Mouse (Mus musculus) splenic B cell, adult 2 months (primary cell): Measurements from ENCODE around the gene Prrt1.

Experiments used
- DNase-seq: peaks from one replicate; pipeline ENCODE4 v3.0.0-alpha.2; 2011; ENCODE audit warnings: low read depth, low spot score
- H3K27me3 ChIP-seq: 2 replicates; pipeline ENCODE4 v1.6.1; 2012; ENCODE audit warnings: mild to moderate bottlenecking, low read length, moderate library complexity, mixed read lengths; ENCODE audit not compliant: control insufficient read depth, poor library complexity, insufficient read depth, severe bottlenecking
- H3K36me3 ChIP-seq: 2 replicates; pipeline ENCODE4 v1.6.1; 2012; ENCODE audit warnings: mild to moderate bottlenecking, low read length, moderate library complexity, mixed read lengths; ENCODE audit not compliant: control insufficient read depth, poor library complexity, insufficient read depth, severe bottlenecking

Prrt1 gene

GRCm38 (mm10) chr17:34656666-34657065 lies 27.3 kb downstream of the Prrt1 start:
- Histone ChIP-seq H3K36me3 (peaks cover 6% of the 10 kb centered on the region), H3K27me3 (peaks cover 3% of the 10 kb centered on the region; the same call in 1 of the 2 replicates)
- DNase-seq: no peak

- Histone ChIP-seq H3K27me3 (peaks cover 4% of the 10 kb centered on the region; the same call in 1 of the 2 replicates), H3K36me3 (peaks cover 6% of the 10 kb centered on the region; the same call in 1 of the 2 replicates)
- no peak for DNase-seq
These were observed 27.9 kb downstream of the Prrt1 start for GRCm38 (mm10) chr17:34657271-34657670.

- Histone ChIP-seq H3K27me3 (peaks cover 4% of the 10 kb centered on the region; the same call in 1 of the 2 replicates), H3K36me3 (0 out of 2 replicates have a peak, but pooled peaks cover 2% of the 10 kb centered on the region)
- DNase-seq: no peak
These were observed 28.8 kb downstream of the Prrt1 start for GRCm38 (mm10) chr17:34658145-34658544.

- H3K36me3 ChIP-seq: 0 out of 2 replicates have a peak, but pooled peaks cover 2% of the 10 kb centered on the region
- H3K27me3 ChIP-seq: peaks cover 4% of the 10 kb centered on the region; the same call in 1 of the 2 replicates
- DNase-seq: no peak
These were observed 29.3 kb downstream of the Prrt1 start for GRCm38 (mm10) chr17:34658591-34658990.

- peak; percentile 45 for DNase-seq
- H3K36me3 ChIP-seq: 0 out of 2 replicates have a peak, but pooled peaks cover under 1% of the 10 kb centered on the region
- H3K27me3 ChIP-seq: peaks cover 4% of the 10 kb centered on the region; the same call in 1 of the 2 replicates
These were observed 30.0 kb downstream of the Prrt1 start for GRCm38 (mm10) chr17:34659181-34659896.

- H3K27me3 ChIP-seq: peaks cover 6% of the 10 kb centered on the region; the same call in 1 of the 2 replicates
- no peak for DNase-seq
- no peaks in the 10 kb centered on the region for H3K36me3 ChIP-seq
These were observed 30.5 kb downstream of the Prrt1 start for GRCm38 (mm10) chr17:34659897-34660214.

- Histone ChIP-seq H3K36me3 (no peaks in the 10 kb centered on the region), H3K27me3 (peaks cover 6% of the 10 kb centered on the region; the same call in 1 of the 2 replicates)
- no peak for DNase-seq
These were observed 31.0 kb downstream of the Prrt1 start for GRCm38 (mm10) chr17:34660259-34660820.

- no peak for DNase-seq
- Histone ChIP-seq H3K27me3 (peaks cover 6% of the 10 kb centered on the region; the same call in 1 of the 2 replicates), H3K36me3 (no peaks in the 10 kb centered on the region)
These were observed 31.8 kb downstream of the Prrt1 start for GRCm38 (mm10) chr17:34661121-34661591.

GRCm38 (mm10) chr17:34662468-34662867 lies 33.1 kb downstream of the Prrt1 start:
- no peaks in the 10 kb centered on the region for H3K36me3 ChIP-seq
- no peak for DNase-seq
- peaks cover 6% of the 10 kb centered on the region; the same call in 1 of the 2 replicates for H3K27me3 ChIP-seq

GRCm38 (mm10) chr17:34662978-34663377 lies 33.6 kb downstream of the Prrt1 start:
- DNase-seq: no peak
- H3K36me3 ChIP-seq: no peaks in the 10 kb centered on the region
- H3K27me3 ChIP-seq: peaks cover 6% of the 10 kb centered on the region; the same call in 1 of the 2 replicates

- no peak for DNase-seq
- H3K36me3 ChIP-seq: no peaks in the 10 kb centered on the region
- peaks cover 6% of the 10 kb centered on the region; the same call in 1 of the 2 replicates for H3K27me3 ChIP-seq
These were observed 34.2 kb downstream of the Prrt1 start for GRCm38 (mm10) chr17:34663558-34663957.

- no peak for DNase-seq
- H3K27me3 ChIP-seq: peaks cover 6% of the 10 kb centered on the region; the same call in 1 of the 2 replicates
- no peaks in the 10 kb centered on the region for H3K36me3 ChIP-seq
These were observed 35.1 kb downstream of the Prrt1 start for GRCm38 (mm10) chr17:34664472-34664871.

GRCm38 (mm10) chr17:34670235-34670634 lies 40.9 kb downstream of the Prrt1 start, which contains the start of gene Tnxb:
TSS of gene Tnxb (plus strand) at chr17:34670535.
- H3K27me3 ChIP-seq: no peaks in the 10 kb centered on the region; the same call in 1 of the 2 replicates
- no peak for DNase-seq

GRCm38 (mm10) chr17:34671151-34672066 lies 42.1 kb downstream of the Prrt1 start:
- Histone ChIP-seq H3K27me3 (no peaks in the 10 kb centered on the region; the same call in 1 of the 2 replicates), H3K36me3 (no peaks in the 10 kb centered on the region)
- DNase-seq: no peak

More at GRCm38 (mm10) chr17:34670235-34670634, 40.9 kb downstream of the Prrt1 start, which contains the start of gene Tnxb:
- no peaks in the 10 kb centered on the region for H3K36me3 ChIP-seq
